7 mouse cellular contexts compared by ENCODE assay signal in genomic region chr7:141215880-141216733, GRCm38 (mm10). TPM values are rescaled to one million over a fixed set of nuclear protein-coding genes. Genes with fewer than 3 reads are reported as not detected.
DNase-seq lines count a peak whose midpoint lies in the region; ATAC-seq and TF ChIP-seq lines count a peak whose summit lies in the region.

No protein-coding gene starts in this region.

- no peaks in the 10 kb centered on the region for H3K79me2 ChIP-seq in C2C12 (ENCODE audit: control insufficient read depth, insufficient read depth)

- H3K79me3 ChIP-seq in C2C12 (ENCODE audit: low read depth), result no peaks in the 10 kb centered on the region

- H3ac ChIP-seq in C2C12 (ENCODE audit: control insufficient read depth, insufficient read length, low read depth), result peak overlapping the region; percentile 69

- peak overlapping the region; percentile 89 for H3K4me2 ChIP-seq in limb, embryonic 13.5 days (replicated peaks)
- H3K4me2 ChIP-seq in midbrain, embryonic 12.5 days (replicated peaks), result peak overlapping the region; percentile 97

- H3K9me3 ChIP-seq in hindbrain, embryonic 10.5 days, result no peaks in the 10 kb centered on the region
- no peaks in the 10 kb centered on the region for H3K9me3 ChIP-seq in limb, embryonic 13.5 days
- no peaks in the 10 kb centered on the region for H3K9me3 ChIP-seq in midbrain, embryonic 12.5 days

- peak overlapping the region; percentile 34 for H3K4me3 ChIP-seq in C2C12 (ENCODE audit: insufficient read depth, poor library complexity, severe bottlenecking)
- H3K4me3 ChIP-seq in hindbrain, embryonic 10.5 days, result peak overlapping the region; percentile 77
- peak overlapping the region; percentile 69 for H3K4me3 ChIP-seq in limb, embryonic 13.5 days
- peak overlapping the region; percentile 62 for H3K4me3 ChIP-seq in midbrain, embryonic 12.5 days

- H3K27ac ChIP-seq in hindbrain, embryonic 10.5 days, result peak overlapping the region; percentile 97
- peak overlapping the region; percentile 74 for H3K27ac ChIP-seq in limb, embryonic 13.5 days
- H3K27ac ChIP-seq in midbrain, embryonic 12.5 days (replicated peaks), result peak overlapping the region; percentile 94; the same call in 1 of the 2 replicates

- DNase-seq in 416B (ENCODE audit: low read depth), result peak; percentile 90
- peak; percentile 61 for DNase-seq in embryo, embryonic 10 days (ENCODE audit: low spot score)
- DNase-seq in hindbrain, embryonic 10.5 days (ENCODE audit: low spot score), result no peak
- no peak for DNase-seq in right cerebral cortex, adult 18-20 months

- H3K27me3 ChIP-seq in C2C12 (ENCODE audit: control insufficient read depth, insufficient read depth, insufficient read length), result peaks cover 29% of the 10 kb centered on the region
- no peaks in the 10 kb centered on the region for H3K27me3 ChIP-seq in hindbrain, embryonic 10.5 days (ENCODE audit: insufficient read depth, poor library complexity, severe bottlenecking)
- H3K27me3 ChIP-seq in limb, embryonic 13.5 days, result no peaks in the 10 kb centered on the region
- no peaks in the 10 kb centered on the region for H3K27me3 ChIP-seq in midbrain, embryonic 12.5 days

- WGBS in hindbrain, embryonic 10.5 days, result 1% methylated on average over 42 of the region's 42 CpGs
- under 1% methylated on average over 42 of the region's 42 CpGs for WGBS in limb, embryonic 13.5 days
- under 1% methylated on average over 41 of the region's 42 CpGs for WGBS in midbrain, embryonic 12.5 days

- no peaks in the 10 kb centered on the region for H3K36me3 ChIP-seq in C2C12 (ENCODE audit: control insufficient read depth, insufficient read depth)
- H3K36me3 ChIP-seq in hindbrain, embryonic 10.5 days, result peaks cover 35% of the 10 kb centered on the region
- H3K36me3 ChIP-seq in limb, embryonic 13.5 days, result peaks cover 22% of the 10 kb centered on the region
- peaks cover 29% of the 10 kb centered on the region for H3K36me3 ChIP-seq in midbrain, embryonic 12.5 days

- TF ChIP-seq CTCF in C2C12 (IDR thresholded peaks at IDR 0.05; ENCODE audit: control insufficient read depth, insufficient read depth, insufficient read length), result no peak

- peaks cover 86% of the 10 kb centered on the region for H3K4me1 ChIP-seq in hindbrain, embryonic 10.5 days (replicated peaks)
- peaks cover 33% of the 10 kb centered on the region for H3K4me1 ChIP-seq in limb, embryonic 13.5 days
- peaks cover 33% of the 10 kb centered on the region for H3K4me1 ChIP-seq in midbrain, embryonic 12.5 days

- ATAC-seq in limb, embryonic 13.5 days (ENCODE audit: low FRiP score, low read depth), result peak; percentile 78
- peak; percentile 67 for ATAC-seq in midbrain, embryonic 12.5 days (ENCODE audit: low FRiP score, low read depth)

- H3K9ac ChIP-seq in limb, embryonic 13.5 days, result peak overlapping the region; percentile 73
- peak overlapping the region; percentile 79 for H3K9ac ChIP-seq in midbrain, embryonic 12.5 days (replicated peaks)

TF ChIP-seq in C2C12, 6 proteins besides CTCF, POLR2A, EP300 and RAD21:
- TF ChIP-seq FOSL1 (IDR thresholded peaks at IDR 0.05; ENCODE audit: insufficient read depth, low read length, poor library complexity, severe bottlenecking), result no peak

RNA-seq across cellular contexts. Expression of gene Rassf7, which starts 0.4 kb away (rescaled TPM):
- polyA plus RNA-seq in C2C12 (2012; fragmentation: generic; extraction: Trizol), result 25.2 TPM
- polyA plus RNA-seq in hindbrain, embryonic 10.5 days (2016; fragmentation: Nextera tagmentation; extraction: Ambion mirVana), result 58.5 and 59.0 TPM in 2 replicates
- polyA plus RNA-seq in limb, embryonic 13.5 days (2015; fragmentation: Nextera tagmentation; extraction: Ambion mirVana), result 32.7 and 34.0 TPM in 2 replicates
- polyA plus RNA-seq in midbrain, embryonic 12.5 days (2016; fragmentation: Nextera tagmentation; extraction: Ambion mirVana), result 40.1 and 40.6 TPM in 2 replicates

RNA-seq across cellular contexts. Expression of gene Lmntd2, which starts 2.2 kb away (rescaled TPM):
- polyA plus RNA-seq in C2C12 (2012; fragmentation: generic; extraction: Trizol), result 0.05 TPM
- 3.9 and 4.0 TPM in 2 replicates for polyA plus RNA-seq in hindbrain, embryonic 10.5 days (2016; fragmentation: Nextera tagmentation; extraction: Ambion mirVana)
- polyA plus RNA-seq in limb, embryonic 13.5 days (2015; fragmentation: Nextera tagmentation; extraction: Ambion mirVana), result 2.6 TPM in 2 replicates
- polyA plus RNA-seq in midbrain, embryonic 12.5 days (2016; fragmentation: Nextera tagmentation; extraction: Ambion mirVana), result 3.7 and 3.8 TPM in 2 replicates

RNA-seq across cellular contexts. Expression of gene Phrf1, which starts 12.5 kb away (rescaled TPM):
- polyA plus RNA-seq in C2C12 (2012; fragmentation: generic; extraction: Trizol), result 60.2 TPM
- 106 and 108 TPM in 2 replicates for polyA plus RNA-seq in hindbrain, embryonic 10.5 days (2016; fragmentation: Nextera tagmentation; extraction: Ambion mirVana)
- 87.2 and 88.0 TPM in 2 replicates for polyA plus RNA-seq in limb, embryonic 13.5 days (2015; fragmentation: Nextera tagmentation; extraction: Ambion mirVana)
- 107 and 112 TPM in 2 replicates for polyA plus RNA-seq in midbrain, embryonic 12.5 days (2016; fragmentation: Nextera tagmentation; extraction: Ambion mirVana)

RNA-seq across cellular contexts. Expression of gene Lrrc56, which starts 22.1 kb away (rescaled TPM):
- 0.32 TPM for polyA plus RNA-seq in C2C12 (2012; fragmentation: generic; extraction: Trizol)
- polyA plus RNA-seq in hindbrain, embryonic 10.5 days (2016; fragmentation: Nextera tagmentation; extraction: Ambion mirVana), result 14.9 and 17.3 TPM in 2 replicates
- 11.4 and 12.9 TPM in 2 replicates for polyA plus RNA-seq in limb, embryonic 13.5 days (2015; fragmentation: Nextera tagmentation; extraction: Ambion mirVana)
- 13.1 and 14.4 TPM in 2 replicates for polyA plus RNA-seq in midbrain, embryonic 12.5 days (2016; fragmentation: Nextera tagmentation; extraction: Ambion mirVana)

RNA-seq across cellular contexts. Expression of gene Hras, which starts 22.3 kb away (rescaled TPM):
- 181 TPM for polyA plus RNA-seq in C2C12 (2012; fragmentation: generic; extraction: Trizol)
- 96.8 and 115 TPM in 2 replicates for polyA plus RNA-seq in hindbrain, embryonic 10.5 days (2016; fragmentation: Nextera tagmentation; extraction: Ambion mirVana)
- polyA plus RNA-seq in limb, embryonic 13.5 days (2015; fragmentation: Nextera tagmentation; extraction: Ambion mirVana), result 94.5 and 97.5 TPM in 2 replicates
- 93.4 and 96.4 TPM in 2 replicates for polyA plus RNA-seq in midbrain, embryonic 12.5 days (2016; fragmentation: Nextera tagmentation; extraction: Ambion mirVana)

Comparison
In these comparisons a context has a peak if more than half of its experiments do, and no peak if none do; other contexts are left out.
1. DNase-seq: peak in 416B (single experiment) and embryo, embryonic 10 days (single experiment); none in hindbrain, embryonic 10.5 days (single experiment) and right cerebral cortex, adult 18-20 months (single experiment).
2. Peak in every context shown above with its lines, with median percentiles within 50 percentile points of each other: H3K4me3 ChIP-seq and H3K27ac ChIP-seq.